Mouse (Mus musculus): ENCODE measurements around the gene Dnaja4. TPM values are rescaled to one million over a fixed set of nuclear protein-coding genes. Genes with fewer than 3 reads are reported as not detected.
A peak's percentile ranks its signal among the peaks of the same experiment; 100 is the strongest.

Dnaja4 gene
- polyA plus RNA-seq, 2 experiments from 2014 or later = 2.9 to 4.0 TPM

GRCm38 (mm10) chr9:54699345-54700173 lies 886 bp downstream of the Dnaja4 start:
- peak; percentile 82 for ATAC-seq

- ATAC-seq = peak; percentile 5
Measured at GRCm38 (mm10) chr9:54700174-54700475, 1.5 kb downstream of the Dnaja4 start.

GRCm38 (mm10) chr9:54700746-54701145 lies 2.1 kb downstream of the Dnaja4 start:
- no peak for ATAC-seq

- ATAC-seq = no peak
Measured at GRCm38 (mm10) chr9:54702581-54702980, 3.9 kb downstream of the Dnaja4 start.

GRCm38 (mm10) chr9:54704361-54704760 lies 5.7 kb downstream of the Dnaja4 start:
- ATAC-seq = no peak

GRCm38 (mm10) chr9:54705561-54705960 lies 6.9 kb downstream of the Dnaja4 start:
- no peak for ATAC-seq

- no peak for ATAC-seq
Measured at GRCm38 (mm10) chr9:54707288-54707999, 8.8 kb downstream of the Dnaja4 start.

GRCm38 (mm10) chr9:54708085-54708484 lies 9.4 kb downstream of the Dnaja4 start:
- no peak for ATAC-seq

- ATAC-seq = no peak
Measured at GRCm38 (mm10) chr9:54715776-54716175, 17.1 kb downstream of the Dnaja4 start.

GRCm38 (mm10) chr9:54717527-54717926 lies 18.9 kb downstream of the Dnaja4 start:
- no peak for ATAC-seq

GRCm38 (mm10) chr9:54722156-54722555 lies 23.5 kb downstream of the Dnaja4 start:
- ATAC-seq = no peak

GRCm38 (mm10) chr9:54722596-54722995 lies 23.9 kb downstream of the Dnaja4 start:
- no peak for ATAC-seq

GRCm38 (mm10) chr9:54726315-54726714 lies 27.6 kb downstream of the Dnaja4 start:
- no peak for ATAC-seq

- ATAC-seq = no peak
Measured at GRCm38 (mm10) chr9:54732122-54732521, 33.4 kb downstream of the Dnaja4 start.

- peak; percentile 94 for ATAC-seq
Measured at GRCm38 (mm10) chr9:54733921-54734638, 35.4 kb downstream of the Dnaja4 start, which contains the start of gene Wdr61. Wdr61 (minus strand) TSS chr9:54734519.

- ATAC-seq = no peak
Measured at GRCm38 (mm10) chr9:54734639-54735252, 36.1 kb downstream of the Dnaja4 start.

- peak; percentile 32 for ATAC-seq
Measured at GRCm38 (mm10) chr9:54736284-54736701, 37.6 kb downstream of the Dnaja4 start.

- no peak for ATAC-seq
Measured at GRCm38 (mm10) chr9:54738376-54738775, 39.7 kb downstream of the Dnaja4 start.

GRCm38 (mm10) chr9:54743891-54744290 lies 45.2 kb downstream of the Dnaja4 start:
- no peak for ATAC-seq

GRCm38 (mm10) chr9:54745740-54746370 lies 47.2 kb downstream of the Dnaja4 start:
- ATAC-seq = no peak

GRCm38 (mm10) chr9:54750215-54750981 lies 51.7 kb downstream of the Dnaja4 start:
- ATAC-seq = no peak

GRCm38 (mm10) chr9:54751684-54752083 lies 53.0 kb downstream of the Dnaja4 start:
- ATAC-seq = no peak
